Mouse (Mus musculus) liver, adult 2 months (tissue): ENCODE measurements at regions not wholly inside any gene's neighbourhood (a gene's known extent, or its start where the extent isn't known, plus 50 kb on each side); places are given as distances from the start of the nearest gene placed in this dataset.

Source experiments
- CTCF ChIP-seq: fragments of 200-500 bp; IDR thresholded peaks from 2 replicates; pipeline ENCODE4 v1.5.1; 2011; ENCODE audit warnings: low read depth, low read length, control low read depth
- POLR2A ChIP-seq: fragments of 200-500 bp; IDR thresholded peaks from 2 replicates; pipeline ENCODE4 v1.6.1; 2011; ENCODE audit warnings: low read length, control low read depth; ENCODE audit not compliant: insufficient read depth; ENCODE audit errors: extremely low read depth

DNA sequence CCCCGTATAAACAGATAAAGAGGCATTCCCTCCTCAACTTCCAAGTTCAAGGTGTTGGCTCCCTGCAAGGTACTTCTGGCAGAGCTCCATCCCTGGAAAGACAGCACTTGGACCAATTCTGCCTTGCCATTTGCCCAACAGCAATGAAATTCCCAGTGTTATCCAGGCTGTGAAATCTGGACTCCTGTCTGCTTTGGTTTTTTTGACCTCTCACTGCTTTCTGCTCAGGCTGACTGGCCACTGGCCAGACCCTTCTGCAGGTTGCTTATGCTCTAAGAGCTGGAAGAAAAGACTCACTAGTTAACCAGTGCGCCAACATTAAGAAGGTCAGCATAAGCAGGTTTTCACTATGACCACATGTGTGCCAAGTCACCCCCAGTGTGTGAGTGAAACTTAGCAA is 448.4 kb downstream of the Sorl1 start:
- no peak for TF ChIP-seq CTCF
- no peak for TF ChIP-seq POLR2A
